Mouse (Mus musculus) thymus, postnatal 0 days (tissue): ENCODE measurements at regions not wholly inside any gene's neighbourhood (a gene's known extent, or its start where the extent isn't known, plus 50 kb on each side); places are given as distances from the start of the nearest gene placed in this dataset.

Experiments used
- DNase-seq: peaks from one replicate; pipeline ENCODE4 v3.0.0-alpha.2; 2015; ENCODE audit warnings: low spot score

GRCm38 (mm10) chr3:56433495-56433894, 250.0 kb upstream of the Nbea start:
- no peak for DNase-seq

GRCm38 (mm10) chr3:56427201-56427600, 243.7 kb upstream of the Nbea start:
- DNase-seq = no peak

DNA sequence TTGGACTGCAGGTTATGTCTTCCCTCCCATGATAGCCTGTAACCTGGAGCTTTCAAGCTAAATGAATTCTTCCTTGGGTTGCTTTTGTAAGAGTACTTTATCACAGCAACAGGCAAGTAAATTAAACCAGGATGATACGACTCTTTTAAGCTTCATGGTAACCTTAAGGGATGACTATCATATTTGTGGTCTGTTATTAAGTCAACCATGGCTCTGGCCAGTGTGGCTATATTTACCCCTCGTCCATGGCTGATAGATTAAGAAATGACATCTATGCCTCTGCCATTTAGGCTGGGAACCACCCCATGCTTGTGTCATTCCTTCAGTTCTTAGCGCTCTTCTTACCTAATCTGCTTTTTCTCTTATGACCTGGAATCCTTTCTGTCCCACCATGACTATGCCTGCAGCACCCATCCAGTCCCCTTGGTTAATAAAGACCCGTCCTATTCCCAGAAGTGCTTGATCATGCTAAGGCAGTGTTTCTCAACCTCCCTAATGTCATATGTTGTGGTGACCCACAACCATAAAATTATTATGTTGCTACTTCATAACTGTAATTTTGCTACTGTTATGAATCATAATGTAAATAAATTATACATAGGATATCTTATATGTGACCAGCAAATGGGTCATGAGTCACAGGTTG, 214.5 kb upstream of the Nbea start:
- no peak for DNase-seq

DNA sequence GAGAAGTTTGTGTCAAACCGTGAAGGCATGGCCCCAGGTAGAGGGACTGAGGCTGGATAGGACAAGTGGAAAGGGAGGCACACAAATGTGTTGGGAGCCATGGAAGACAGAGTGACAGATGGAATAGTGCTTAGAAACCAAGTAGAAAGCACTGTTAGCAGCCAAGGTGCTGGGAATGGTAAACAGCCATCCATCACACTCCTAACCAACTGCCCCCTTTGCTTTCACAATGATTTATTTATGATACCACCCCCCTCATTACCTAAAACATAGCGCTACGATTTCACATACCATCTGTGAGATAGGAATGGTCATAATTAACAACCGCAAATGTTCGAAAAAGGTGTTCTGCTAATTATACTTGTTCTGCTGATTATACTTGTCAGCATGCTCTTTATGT, 209.6 kb upstream of the Nbea start:
- no peak for DNase-seq

DNA sequence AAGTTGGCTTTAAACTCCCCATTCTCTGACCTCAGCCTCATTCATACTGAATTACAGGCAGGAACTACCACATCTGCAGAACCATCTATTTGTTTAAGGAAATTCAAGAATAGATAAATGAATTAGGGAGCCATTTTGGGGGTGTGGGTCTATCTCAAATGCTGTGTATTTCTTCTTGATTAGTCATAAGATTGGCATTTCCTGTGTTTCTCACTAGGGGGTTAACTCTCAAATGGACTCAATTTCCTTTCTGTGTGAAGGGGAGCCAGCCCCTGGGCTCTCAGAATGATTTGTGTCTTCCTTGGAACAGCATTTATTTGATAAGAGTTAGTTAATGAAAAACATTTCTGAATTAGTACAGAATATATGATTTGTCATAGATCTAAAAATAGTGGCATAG, 196.8 kb upstream of the Nbea start:
- DNase-seq = no peak

DNA sequence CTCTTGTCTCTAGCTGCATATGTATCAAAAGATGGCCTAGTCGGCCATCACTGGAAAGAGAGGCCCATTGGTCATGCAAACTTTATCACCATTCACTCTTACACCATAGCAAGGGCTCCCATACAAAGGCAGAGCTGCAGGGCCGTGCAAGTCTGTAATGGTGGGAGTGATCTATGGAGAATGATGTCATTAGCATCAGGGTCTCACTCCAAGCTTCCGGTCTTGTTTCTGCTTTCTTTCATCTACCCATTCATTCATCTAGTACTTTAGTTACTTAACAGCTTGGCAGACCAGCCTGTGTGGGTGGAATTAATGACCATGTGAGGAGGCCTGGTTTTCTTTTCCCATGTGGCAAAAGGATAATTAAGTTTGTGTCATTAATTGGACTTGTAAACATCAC, 196.0 kb upstream of the Nbea start:
- no peak for DNase-seq

DNA sequence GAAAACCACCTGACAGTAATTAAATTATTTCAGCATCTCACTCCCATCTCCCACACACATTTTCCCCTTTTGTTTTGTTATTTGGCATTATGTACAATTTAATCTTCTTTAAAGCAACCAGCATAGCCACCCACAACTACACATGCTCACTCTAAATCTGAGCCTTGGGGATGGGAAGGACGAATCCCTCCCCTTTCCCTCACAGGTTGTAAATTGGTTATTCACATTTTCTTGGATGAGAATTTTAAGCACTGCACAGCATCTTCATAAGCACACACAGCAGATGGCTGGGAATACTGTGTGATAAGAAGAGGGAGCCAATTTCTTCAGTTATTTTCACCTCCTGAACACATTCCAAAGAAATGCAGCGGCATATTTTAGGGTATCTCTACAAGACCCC, 179.0 kb upstream of the Nbea start:
- DNase-seq = no peak

GRCm38 (mm10) chr3:56357035-56357701, 173.7 kb upstream of the Nbea start:
- peak; percentile 52 for DNase-seq

DNA sequence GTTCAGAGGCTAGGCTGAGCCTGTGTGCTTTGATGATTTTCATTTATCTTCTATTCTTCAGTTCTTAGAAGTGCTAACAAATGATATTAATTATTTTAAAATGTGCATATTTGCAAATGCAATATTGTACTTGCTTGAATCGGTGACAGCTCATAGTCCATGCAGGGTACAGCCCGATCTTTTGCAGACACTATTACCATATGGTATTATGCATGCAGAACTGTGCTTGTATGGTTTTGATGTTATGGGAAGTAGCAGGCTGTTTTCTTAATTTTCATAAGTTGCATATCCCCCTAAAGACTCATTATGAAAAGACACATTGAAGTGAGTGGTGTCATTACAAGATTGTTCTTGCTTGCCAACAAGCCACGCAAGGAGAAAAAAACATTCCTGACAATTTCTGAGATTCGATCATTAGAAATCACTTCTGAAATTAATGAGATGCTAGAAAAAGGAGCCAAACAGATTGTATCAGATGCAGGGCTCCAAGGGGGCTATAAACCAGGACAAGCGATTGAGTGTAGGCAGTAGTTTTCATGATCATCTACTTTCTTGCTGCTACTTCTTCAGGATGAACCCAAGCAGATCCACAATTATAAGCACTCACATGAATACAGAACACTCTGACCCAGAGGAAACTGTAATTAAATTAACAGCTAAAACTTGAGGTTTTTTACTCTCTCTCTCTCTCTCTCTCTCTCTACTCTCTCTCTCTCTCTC, 172.8 kb upstream of the Nbea start:
- DNase-seq = no peak
